Mouse (Mus musculus) heart, adult 2 months (tissue): ENCODE data around the gene Opalin. TPM values are rescaled to one million over a fixed set of nuclear protein-coding genes. Genes with fewer than 3 reads are reported as not detected.

Experiments used
- DNase-seq, 2 experiments: peaks; one replicate each; pipeline ENCODE4 v3.0.0; 2021
- H3K27ac ChIP-seq: fragments of 200-600 bp; 2 replicates; pipeline ENCODE4 v1.8.1; 2022
- H3K27me3 ChIP-seq: fragments of 200-500 bp; 2 replicates; pipeline ENCODE4 v1.6.1; 2012; ENCODE audit warnings: mild to moderate bottlenecking, low read length, inconsistent platforms, mixed read lengths; ENCODE audit not compliant: control insufficient read depth, insufficient read depth
- H3K36me3 ChIP-seq: fragments of 200-500 bp; 2 replicates; pipeline ENCODE4 v1.6.1; 2012; ENCODE audit warnings: low read length, inconsistent platforms; ENCODE audit not compliant: control insufficient read depth, insufficient read depth
- H3K4me1 ChIP-seq: fragments of 200-500 bp; 2 replicates; pipeline ENCODE4 v1.6.1; 2011; ENCODE audit warnings: low read length; ENCODE audit not compliant: control insufficient read depth, insufficient read depth
- H3K4me3 ChIP-seq: fragments of 200-600 bp; 2 replicates; pipeline ENCODE4 v1.8.1; 2022
- H3K79me2 ChIP-seq: fragments of 200-500 bp; replicated peaks from 2 replicates; pipeline ENCODE4 v1.6.1; 2012; ENCODE audit warnings: mild to moderate bottlenecking, inconsistent platforms, low read length, moderate library complexity, mixed read lengths; ENCODE audit not compliant: control insufficient read depth, insufficient read depth
- H3K9ac ChIP-seq: fragments of 200-500 bp; 2 replicates; pipeline ENCODE4 v1.6.1; 2012; ENCODE audit warnings: low read depth, mild to moderate bottlenecking, control low read depth, inconsistent platforms, low read length, mixed read lengths
- CTCF ChIP-seq: fragments of 200-600 bp; IDR thresholded peaks from 2 replicates; pipeline ENCODE4 v1.8.1; 2022; ENCODE audit warnings: antibody characterized with exemption, mild to moderate bottlenecking, moderate library complexity
- EP300 ChIP-seq: fragments of 200-500 bp; IDR thresholded peaks from 2 replicates; pipeline ENCODE4 v1.6.1; 2011; ENCODE audit warnings: low read depth, low read length, control low read depth; ENCODE audit not compliant: insufficient read depth
- POLR2A ChIP-seq: fragments of 200-500 bp; IDR thresholded peaks from 2 replicates; pipeline ENCODE4 v1.6.1; 2011; ENCODE audit warnings: mild to moderate bottlenecking, low read depth, low read length, control low read depth; ENCODE audit not compliant: insufficient read depth
- WGBS: fragments of 180-500 bp; shearing (Covaris S2); methylation state at CpG from one replicate; pipeline ENCODE4 v1.1.7; 2018; 5-methylcytosine and 5-hydroxymethylcytosine counted together
- intact Hi-C: fragments of 180-260 bp; cut with DNase I; formaldehyde crosslinking; loops from one replicate; pipeline ENCODE4 v1.15.1; 2025
- polyA plus RNA-seq: library from polyadenylated mRNA; depleted of rRNA; stranded (reverse); fragments of >200 nt; gene quantifications from 2 replicates; pipeline ENCODE4 v1.2.3, GENCODE M21; 2012; rRNA removed
- total RNA-seq, 2 experiments: library from RNA; stranded (reverse); gene quantifications; 2 replicates each; pipeline ENCODE4 v1.2.3; 2021

The Opalin gene
- total and polyA plus RNA-seq, 3 experiments, result not detected

DNA sequence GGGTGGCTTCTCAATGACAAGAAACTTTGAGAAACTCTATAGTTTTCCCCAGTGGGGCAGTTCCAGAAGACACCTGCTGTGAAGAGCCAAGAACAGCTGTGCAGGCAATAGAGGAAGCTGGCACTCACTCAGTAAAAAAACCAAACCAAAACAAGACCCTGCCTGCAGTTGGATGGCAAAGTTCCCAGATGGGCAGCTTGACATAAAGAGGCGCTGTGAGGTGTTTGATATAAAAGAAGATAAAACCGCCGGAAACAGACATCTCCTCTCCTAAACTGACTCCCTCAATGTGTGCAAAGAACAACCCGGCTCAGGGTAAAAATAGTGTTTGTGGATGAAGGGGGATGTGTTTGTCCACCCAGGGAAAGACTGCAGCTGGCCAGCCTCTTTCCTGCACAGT lies 54.7 kb downstream of the Opalin start:
- H3K27me3 ChIP-seq, result no peaks in the 10 kb centered on the region
- no peak for TF ChIP-seq POLR2A
- no peak for TF ChIP-seq CTCF
- TF ChIP-seq EP300, result no peak
- H3K27ac ChIP-seq, result no peak overlapping the region
- H3K79me2 ChIP-seq, result no peaks in the 10 kb centered on the region
- H3K9ac ChIP-seq, result no peak overlapping the region
- intact Hi-C loops, result no loop called here
- no peaks in the 10 kb centered on the region for H3K36me3 ChIP-seq
- 48% methylated on average over 4 of the region's 4 CpGs for WGBS
- no peaks in the 10 kb centered on the region for H3K4me1 ChIP-seq
- no peak overlapping the region for H3K4me3 ChIP-seq
- no peak for DNase-seq

DNA sequence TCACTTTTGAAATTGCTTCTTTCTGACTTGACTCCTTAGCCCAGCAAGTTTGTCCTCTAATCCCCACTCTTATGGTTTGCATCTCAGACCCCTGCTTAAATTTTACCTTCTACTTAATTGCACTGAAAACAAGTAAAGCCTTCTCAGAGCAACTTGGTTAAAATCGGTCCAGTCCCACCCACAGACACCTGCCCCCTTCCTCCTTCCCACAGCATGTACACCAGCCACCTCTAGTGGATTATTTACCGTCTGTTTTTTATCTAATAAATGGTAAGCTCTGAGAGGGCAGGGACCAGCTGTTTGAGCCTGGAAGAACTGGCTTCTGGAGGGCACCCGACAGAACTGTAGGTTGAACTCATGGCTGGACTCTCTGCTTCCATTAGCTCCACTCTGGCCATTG lies 56.4 kb downstream of the Opalin start:
- Histone ChIP-seq H3K27me3 (no peaks in the 10 kb centered on the region), H3K36me3 (no peaks in the 10 kb centered on the region), H3K4me3 (no peak overlapping the region), H3K4me1 (peaks cover 3% of the 10 kb centered on the region), H3K79me2 (no peaks in the 10 kb centered on the region), H3K27ac (no peak overlapping the region), H3K9ac (no peak overlapping the region)
- no peak for DNase-seq
- TF ChIP-seq CTCF (no peak), EP300 (no peak), POLR2A (no peak)
- intact Hi-C loops, result no loop called here
- 65% methylated on average over 3 of the region's 3 CpGs for WGBS

GRCm38 (mm10) chr19:41019164-41019675 lies 57.7 kb downstream of the Opalin start:
- no peak for TF ChIP-seq CTCF
- no peak for TF ChIP-seq EP300
- no peak for TF ChIP-seq POLR2A
- no peak for DNase-seq
- Histone ChIP-seq H3K9ac (no peak overlapping the region), H3K27ac (no peak overlapping the region), H3K79me2 (no peaks in the 10 kb centered on the region), H3K4me3 (no peak overlapping the region), H3K4me1 (peaks cover 3% of the 10 kb centered on the region), H3K27me3 (no peaks in the 10 kb centered on the region), H3K36me3 (no peaks in the 10 kb centered on the region)
- 48% methylated on average over 5 of the region's 5 CpGs for WGBS
- intact Hi-C loops, result no loop called here

- H3K27me3 ChIP-seq, result no peaks in the 10 kb centered on the region
- H3K9ac ChIP-seq, result 0 out of 2 replicates have a peak overlapping the region, but pooled peaks have one; percentile 1
- peak; percentile 43 to 46 for DNase-seq
Observed at GRCm38 (mm10) chr19:41015951-41016716, 60.8 kb downstream of the Opalin start.

DNA sequence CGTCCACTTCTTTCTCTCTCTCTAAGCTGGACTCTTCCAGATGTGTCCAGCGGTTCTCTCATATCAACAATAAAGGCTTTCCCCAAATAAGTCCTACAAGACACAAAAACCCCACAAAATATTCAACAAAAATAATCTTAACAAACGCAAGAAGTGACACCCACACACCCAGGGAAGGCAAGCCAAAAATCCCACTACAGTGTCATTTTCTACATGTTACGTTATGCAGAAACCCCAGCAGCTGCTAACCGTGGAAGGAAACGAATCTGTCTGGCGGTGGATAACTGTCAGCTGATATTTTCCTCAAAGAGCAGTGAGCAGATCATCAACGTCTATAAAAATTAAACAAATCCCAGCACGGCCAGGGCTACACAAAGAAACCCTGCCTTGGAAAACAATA lies 62.9 kb downstream of the Opalin start:
- no peak overlapping the region for H3K4me3 ChIP-seq
- no peaks in the 10 kb centered on the region for H3K79me2 ChIP-seq
- H3K9ac ChIP-seq, result no peak overlapping the region
- no peaks in the 10 kb centered on the region; the same call in 1 of the 2 replicates for H3K27me3 ChIP-seq
- H3K36me3 ChIP-seq, result no peaks in the 10 kb centered on the region
- peaks cover 3% of the 10 kb centered on the region for H3K4me1 ChIP-seq
- TF ChIP-seq POLR2A (no peak), EP300 (no peak), CTCF (no peak)
- DNase-seq, result no peak
- H3K27ac ChIP-seq, result no peak overlapping the region; the same call in 1 of the 2 replicates
- intact Hi-C loops, result no loop called here
- 11% methylated on average over 9 of the region's 9 CpGs for WGBS

More at GRCm38 (mm10) chr19:41015951-41016716, 60.8 kb downstream of the Opalin start:
- Histone ChIP-seq H3K79me2 (no peaks in the 10 kb centered on the region), H3K36me3 (no peaks in the 10 kb centered on the region), H3K4me1 (peaks cover 3% of the 10 kb centered on the region), H3K27ac (no peak overlapping the region), H3K4me3 (no peak overlapping the region)
- 15% methylated on average over 14 of the region's 14 CpGs for WGBS
- intact Hi-C loops, result loop anchor here (1.0 kb wide), 2 partner anchors 53 to 262 kb away; no protein-coding TSS in a partner anchor
- TF ChIP-seq EP300 (no peak), CTCF (peak; percentile 75)

- H3K9ac ChIP-seq, result no peak overlapping the region
- H3K27me3 ChIP-seq, result no peaks in the 10 kb centered on the region; the same call in 1 of the 2 replicates
- no peak for DNase-seq
- 6% methylated on average over 5 of the region's 5 CpGs for WGBS
- no peaks in the 10 kb centered on the region for H3K79me2 ChIP-seq
- peaks cover 3% of the 10 kb centered on the region for H3K4me1 ChIP-seq
- H3K27ac ChIP-seq, result no peak overlapping the region; the same call in 1 of the 2 replicates
- no peaks in the 10 kb centered on the region for H3K36me3 ChIP-seq
- TF ChIP-seq EP300 (no peak), CTCF (no peak), POLR2A (no peak)
- intact Hi-C loops, result no loop called here
- H3K4me3 ChIP-seq, result no peak overlapping the region
Observed at GRCm38 (mm10) chr19:41013591-41013990, 63.3 kb downstream of the Opalin start.

Other genes with a start within 250 kb of the Opalin start
- gene Ccnj, start 245.8 kb downstream of the Opalin start, total RNA-seq, result 1 to 10 TPM; 4.3 to 4.9 TPM
- gene Ccnj, start 245.8 kb downstream of the Opalin start, polyA plus RNA-seq, result 4.2 and 7.0 TPM in 2 replicates
- gene Zfp518a, start 182.4 kb downstream of the Opalin start, total RNA-seq, result 1 to 10 TPM; 5.7 to 7.5 TPM
- gene Zfp518a, start 182.4 kb downstream of the Opalin start, polyA plus RNA-seq, result 1.4 and 1.9 TPM in 2 replicates
- gene Blnk, start 82.6 kb downstream of the Opalin start, total RNA-seq, result 1 to 10 TPM; 1.2 to 1.7 TPM
- gene Blnk, start 82.6 kb downstream of the Opalin start, polyA plus RNA-seq, result 1.9 and 3.6 TPM in 2 replicates
- gene Dntt, start 47.8 kb downstream of the Opalin start, total RNA-seq, result not detected
- 0.12 TPM in 1 of 2 replicates, not detected in the other for gene Dntt, start 47.8 kb downstream of the Opalin start, polyA plus RNA-seq
- under 1 TPM; 0.29 to 0.41 TPM for gene Tll2, start 129.7 kb upstream of the Opalin start, total RNA-seq
- gene Tll2, start 129.7 kb upstream of the Opalin start, polyA plus RNA-seq, result 0.49 and 0.82 TPM in 2 replicates
- gene Tm9sf3, start 186.9 kb upstream of the Opalin start, total RNA-seq, result 10 to 100 TPM; 69.7 to 72.7 TPM
- gene Tm9sf3, start 186.9 kb upstream of the Opalin start, polyA plus RNA-seq, result 27.7 and 62.3 TPM in 2 replicates